Mouse (Mus musculus): Measurements from ENCODE around the gene Raf1. TPM values are rescaled to one million over a fixed set of nuclear protein-coding genes. Genes with fewer than 3 reads are reported as not detected.
"Not testable (repeated sequence)": the region's sequence is repeated elsewhere in the genome, so short reads cannot be mapped to it uniquely, and the experiment has no call there.

Raf1 gene
- polyA plus RNA-seq, 1 experiment: 95.3 TPM

DNA sequence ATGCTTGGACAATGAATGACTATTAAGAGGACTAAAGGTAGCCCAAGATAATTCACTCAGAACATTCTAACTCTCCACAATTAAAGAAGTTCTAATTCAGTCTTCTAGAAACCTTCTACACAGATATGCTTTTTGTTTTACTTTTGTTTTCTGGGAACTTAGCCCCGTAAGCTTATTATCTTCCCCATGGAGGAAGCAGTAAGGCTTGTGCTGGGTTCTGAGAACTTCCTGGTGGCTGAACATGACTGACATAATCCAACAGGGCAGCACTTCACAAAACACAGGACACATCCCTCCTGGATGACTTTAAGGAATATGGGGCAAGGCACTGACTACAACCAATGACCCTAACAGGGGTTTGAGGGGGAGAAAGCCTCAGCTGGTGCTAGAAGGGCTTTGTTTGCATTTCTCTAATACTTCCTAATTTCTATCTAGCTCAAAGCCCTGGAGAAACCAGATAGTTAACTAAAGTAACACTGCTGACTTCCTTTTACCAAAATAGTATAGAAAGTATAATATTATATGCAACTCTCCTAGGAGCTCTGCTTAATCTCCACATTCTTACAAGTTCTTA lies 26.6 kb downstream of the Raf1 start:
- peak overlapping the region; percentile 73 for H3K27ac ChIP-seq (ENCODE audit: insufficient read depth, low read length)
- no peak for DNase-seq (ENCODE audit: low read depth in 1 of 2, low spot score in 2 of 2)
- H3K4me3 ChIP-seq (ENCODE audit: extremely low read depth, insufficient read depth, insufficient read length): no peak overlapping the region
- TF ChIP-seq CTCF (IDR thresholded peaks at IDR 0.05; ENCODE audit: extremely low read depth, insufficient read depth, insufficient read length, insufficient replicate concordance) (no peak), POLR2A (IDR thresholded peaks at IDR 0.05; ENCODE audit: low read depth, low read length) (no peak)
- H3K36me3 ChIP-seq (ENCODE audit: control insufficient read depth, insufficient read depth, low read length): 0 out of 2 replicates have a peak, but pooled peaks cover 1% of the 10 kb centered on the region
- peaks cover 9% of the 10 kb centered on the region for H3K4me1 ChIP-seq (ENCODE audit: control insufficient read depth, insufficient read depth, insufficient read length)
- WGBS: 10% methylated on average over 1 of the region's 1 CpGs
- H3K27me3 ChIP-seq (ENCODE audit: control insufficient read depth, insufficient read depth, low read length): no peaks in the 10 kb centered on the region

DNA sequence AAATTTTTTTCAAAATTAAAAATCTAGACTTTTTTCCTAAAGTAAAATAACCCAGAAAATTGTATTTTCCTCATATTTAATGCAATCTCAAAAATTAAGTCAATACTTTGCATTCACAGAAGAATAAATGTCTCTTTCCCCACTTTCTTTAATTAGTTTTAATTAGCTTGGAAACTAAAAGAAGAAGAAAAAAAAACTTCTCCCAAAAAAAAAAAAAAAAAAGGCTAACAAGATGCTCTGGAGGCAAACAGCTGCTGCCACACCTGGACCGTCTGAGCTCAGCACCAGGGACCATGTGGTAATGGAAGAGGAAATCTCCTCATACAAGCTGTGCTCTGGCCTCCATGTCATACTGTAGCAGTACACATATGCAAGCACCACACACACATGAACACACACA lies 33.1 kb downstream of the Raf1 start:
- TF ChIP-seq POLR2A (IDR thresholded peaks at IDR 0.05; ENCODE audit: low read depth, low read length) (no peak), CTCF (IDR thresholded peaks at IDR 0.05; ENCODE audit: extremely low read depth, insufficient read depth, insufficient read length, insufficient replicate concordance) (no peak)
- H3K36me3 ChIP-seq (ENCODE audit: control insufficient read depth, insufficient read depth, low read length): peaks cover 12% of the 10 kb centered on the region
- H3K4me1 ChIP-seq (ENCODE audit: control insufficient read depth, insufficient read depth, insufficient read length): no peaks in the 10 kb centered on the region; the same call in 1 of the 2 replicates
- DNase-seq (ENCODE audit: low read depth in 1 of 2, low spot score in 2 of 2): no peak
- no peak overlapping the region for H3K27ac ChIP-seq (ENCODE audit: insufficient read depth, low read length)
- 77% methylated on average over 1 of the region's 1 CpGs for WGBS
- H3K4me3 ChIP-seq (ENCODE audit: extremely low read depth, insufficient read depth, insufficient read length): no peak overlapping the region
- H3K27me3 ChIP-seq (ENCODE audit: control insufficient read depth, insufficient read depth, low read length): no peaks in the 10 kb centered on the region

- not testable (repeated sequence) for H3K4me1 ChIP-seq (ENCODE audit: control insufficient read depth, insufficient read depth, insufficient read length); DNase-seq (ENCODE audit: low read depth in 1 of 2, low spot score in 2 of 2); H3K27ac ChIP-seq (ENCODE audit: insufficient read depth, low read length); H3K4me3 ChIP-seq (ENCODE audit: extremely low read depth, insufficient read depth, insufficient read length); H3K27me3 ChIP-seq (ENCODE audit: control insufficient read depth, insufficient read depth, low read length)
- WGBS: 95% methylated on average over 7 of the region's 7 CpGs
- H3K36me3 ChIP-seq (ENCODE audit: control insufficient read depth, insufficient read depth, low read length): peaks cover 31% of the 10 kb centered on the region
These were observed 38.2 kb downstream of the Raf1 start for GRCm38 (mm10) chr6:115638188-115638587.

DNA sequence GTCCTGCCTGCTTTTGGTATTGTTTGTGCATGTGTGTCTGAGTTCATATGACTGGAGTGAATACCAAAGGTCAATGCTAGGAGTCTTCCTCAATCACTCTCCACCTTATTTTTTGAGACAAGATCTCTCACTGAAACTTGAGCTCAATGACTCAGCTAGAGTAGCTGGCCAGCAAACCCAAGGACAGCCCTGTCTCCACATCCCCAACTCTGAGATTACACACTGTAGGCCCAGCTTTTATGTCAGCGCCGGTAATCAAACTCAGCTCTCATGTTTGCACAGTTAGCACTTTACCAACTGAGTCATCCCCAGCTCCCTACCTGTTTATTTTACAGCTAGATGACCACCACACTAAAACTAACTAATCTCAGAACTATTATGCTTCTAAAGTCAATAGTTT lies 42.4 kb downstream of the Raf1 start:
- Histone ChIP-seq H3K36me3 (ENCODE audit: control insufficient read depth, insufficient read depth, low read length) (peaks cover 43% of the 10 kb centered on the region), H3K27me3 (ENCODE audit: control insufficient read depth, insufficient read depth, low read length) (no peaks in the 10 kb centered on the region)
- no peak for DNase-seq (ENCODE audit: low read depth in 1 of 2, low spot score in 2 of 2)

GRCm38 (mm10) chr6:115631056-115631795 lies 45.2 kb downstream of the Raf1 start:
- WGBS: 94% methylated on average over 3 of the region's 3 CpGs
- TF ChIP-seq CTCF (IDR thresholded peaks at IDR 0.05; ENCODE audit: extremely low read depth, insufficient read depth, insufficient read length, insufficient replicate concordance) (no peak), POLR2A (IDR thresholded peaks at IDR 0.05; ENCODE audit: low read depth, low read length) (no peak)
- H3K4me3 ChIP-seq (ENCODE audit: extremely low read depth, insufficient read depth, insufficient read length): no peak overlapping the region
- no peaks in the 10 kb centered on the region for H3K4me1 ChIP-seq (ENCODE audit: control insufficient read depth, insufficient read depth, insufficient read length)
- no peak overlapping the region for H3K27ac ChIP-seq (ENCODE audit: insufficient read depth, low read length)
- DNase-seq (ENCODE audit: low read depth in 1 of 2, low spot score in 2 of 2): no peak
- no peaks in the 10 kb centered on the region for H3K27me3 ChIP-seq (ENCODE audit: control insufficient read depth, insufficient read depth, low read length)
- peaks cover 42% of the 10 kb centered on the region for H3K36me3 ChIP-seq (ENCODE audit: control insufficient read depth, insufficient read depth, low read length)

More for the DNA sequence above, 42.4 kb downstream of the Raf1 start:
- H3K4me1 ChIP-seq (ENCODE audit: control insufficient read depth, insufficient read depth, insufficient read length): no peaks in the 10 kb centered on the region
- no peak overlapping the region for H3K27ac ChIP-seq (ENCODE audit: insufficient read depth, low read length)
- H3K4me3 ChIP-seq (ENCODE audit: extremely low read depth, insufficient read depth, insufficient read length): no peak overlapping the region
- WGBS: 96% methylated on average over 2 of the region's 2 CpGs
- TF ChIP-seq CTCF (IDR thresholded peaks at IDR 0.05; ENCODE audit: extremely low read depth, insufficient read depth, insufficient read length, insufficient replicate concordance): no peak
- TF ChIP-seq POLR2A (IDR thresholded peaks at IDR 0.05; ENCODE audit: low read depth, low read length): no peak

GRCm38 (mm10) chr6:115626121-115626520 lies 50.3 kb downstream of the Raf1 start:
- TF ChIP-seq POLR2A (IDR thresholded peaks at IDR 0.05; ENCODE audit: low read depth, low read length) (no peak), CTCF (IDR thresholded peaks at IDR 0.05; ENCODE audit: extremely low read depth, insufficient read depth, insufficient read length, insufficient replicate concordance) (no peak)
- WGBS: 89% methylated on average over 5 of the region's 5 CpGs
- Histone ChIP-seq H3K36me3 (ENCODE audit: control insufficient read depth, insufficient read depth, low read length) (peaks cover 39% of the 10 kb centered on the region), H3K27ac (ENCODE audit: insufficient read depth, low read length) (no peak overlapping the region), H3K27me3 (ENCODE audit: control insufficient read depth, insufficient read depth, low read length) (no peaks in the 10 kb centered on the region), H3K4me3 (ENCODE audit: extremely low read depth, insufficient read depth, insufficient read length) (no peak overlapping the region), H3K4me1 (ENCODE audit: control insufficient read depth, insufficient read depth, insufficient read length) (no peaks in the 10 kb centered on the region)
- DNase-seq (ENCODE audit: low read depth in 1 of 2, low spot score in 2 of 2): no peak

DNA sequence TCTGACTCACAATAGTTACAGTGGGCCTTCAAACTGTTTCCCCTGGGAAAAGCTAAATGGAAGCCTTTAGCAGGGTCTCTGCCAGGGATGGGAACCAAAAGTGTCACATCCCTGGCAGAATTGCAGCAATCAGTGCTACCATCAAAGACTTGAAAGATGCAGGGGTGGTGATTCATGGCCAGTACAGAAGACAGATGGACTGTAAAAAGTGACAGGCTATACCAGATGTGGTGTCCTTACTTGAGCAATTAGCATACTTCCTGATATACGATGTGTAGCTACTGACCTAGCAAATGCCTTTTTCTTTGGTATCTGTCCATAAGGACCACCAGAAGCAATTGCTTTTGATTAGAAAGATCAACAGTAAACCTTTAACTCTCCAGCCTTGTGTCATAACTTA lies 55.5 kb downstream of the Raf1 start:
- Histone ChIP-seq H3K4me1 (ENCODE audit: control insufficient read depth, insufficient read depth, insufficient read length) (peaks cover 4% of the 10 kb centered on the region; the same call in 1 of the 2 replicates), H3K36me3 (ENCODE audit: control insufficient read depth, insufficient read depth, low read length) (peaks cover 56% of the 10 kb centered on the region), H3K4me3 (ENCODE audit: extremely low read depth, insufficient read depth, insufficient read length) (no peak overlapping the region), H3K27me3 (ENCODE audit: control insufficient read depth, insufficient read depth, low read length) (no peaks in the 10 kb centered on the region), H3K27ac (ENCODE audit: insufficient read depth, low read length) (no peak overlapping the region)
- DNase-seq (ENCODE audit: low read depth in 1 of 2, low spot score in 2 of 2): no peak
- TF ChIP-seq CTCF (IDR thresholded peaks at IDR 0.05; ENCODE audit: extremely low read depth, insufficient read depth, insufficient read length, insufficient replicate concordance) (no peak), POLR2A (IDR thresholded peaks at IDR 0.05; ENCODE audit: low read depth, low read length) (no peak)
- WGBS: 38% methylated on average over 1 of the region's 1 CpGs

Data from spleen, adult 2 months (tissue).